Mouse (Mus musculus) cortical plate, adult 2 months (tissue): ENCODE measurements around the gene Arap2.

Source experiments
- CTCF ChIP-seq: fragments of 200-500 bp; IDR thresholded peaks from 2 replicates; pipeline ENCODE4 v1.5.1; 2011; ENCODE audit warnings: mild to moderate bottlenecking, control low read depth, low read length; ENCODE audit not compliant: insufficient read depth; ENCODE audit errors: extremely low read depth
- POLR2A ChIP-seq: fragments of 200-500 bp; IDR thresholded peaks from 2 replicates; pipeline ENCODE4 v1.6.1; 2011; ENCODE audit warnings: mild to moderate bottlenecking, low read length, control low read depth; ENCODE audit not compliant: insufficient read depth; ENCODE audit errors: extremely low read depth

GRCm38 (mm10) chr5:62683207-62683606 lies 82.8 kb downstream of the Arap2 start:
- TF ChIP-seq CTCF, result no peak
- no peak for TF ChIP-seq POLR2A
